Mouse (Mus musculus) forebrain, postnatal 0 days (tissue): ENCODE results near the gene Adora1. TPM values are rescaled to one million over a fixed set of nuclear protein-coding genes. Genes with fewer than 3 reads are reported as not detected.
A peak's percentile ranks its signal among the peaks of the same experiment; 100 is the strongest.

Source experiments
- ATAC-seq: fragments of 200-750 bp; cut with Nextera tagmentation; 2 replicates; pipeline ENCODE4 v1.8.0; 2017; ENCODE audit warnings: mild to moderate bottlenecking, moderate library complexity
- DNase-seq: peaks from one replicate; pipeline ENCODE4 v3.0.0-alpha.2; 2015
- H3K27ac ChIP-seq: fragments of 300-500 bp; sonication (generic); 2 replicates; pipeline ENCODE4 v1.5.1; 2014; ENCODE audit warnings: low read depth, mild to moderate bottlenecking, antibody characterized with exemption, low read length, moderate library complexity, mixed read lengths
- H3K27me3 ChIP-seq: fragments of 300-500 bp; sonication (generic); 2 replicates; pipeline ENCODE4 v1.6.1; 2014; ENCODE audit warnings: mild to moderate bottlenecking, low read length, mixed read lengths; ENCODE audit not compliant: insufficient read depth
- H3K36me3 ChIP-seq: fragments of 300-500 bp; sonication (generic); 2 replicates; pipeline ENCODE4 v1.6.1; 2014; ENCODE audit warnings: mild to moderate bottlenecking, moderate library complexity; ENCODE audit not compliant: insufficient read depth
- H3K4me1 ChIP-seq: fragments of 300-500 bp; sonication (generic); 2 replicates; pipeline ENCODE4 v1.6.1; 2014; ENCODE audit warnings: antibody characterized with exemption; ENCODE audit not compliant: insufficient read depth
- H3K4me2 ChIP-seq: fragments of 300-500 bp; sonication (generic); 2 replicates; pipeline ENCODE4 v1.6.1; 2014; ENCODE audit warnings: low read depth, mild to moderate bottlenecking, moderate library complexity
- H3K4me3 ChIP-seq: fragments of 300-500 bp; sonication (generic); 2 replicates; pipeline ENCODE4 v1.5.1; 2014; ENCODE audit warnings: low read depth, low read length, mixed read lengths
- H3K9ac ChIP-seq: fragments of 300-500 bp; sonication (generic); 2 replicates; pipeline ENCODE4 v1.6.1; 2014; ENCODE audit warnings: mild to moderate bottlenecking
- H3K9me3 ChIP-seq: fragments of 300-500 bp; sonication (generic); 2 replicates; pipeline ENCODE4 v1.6.1; 2016; ENCODE audit warnings: low read length
- CTCF ChIP-seq: sonication (generic); IDR thresholded peaks from 2 replicates; pipeline ENCODE4 v1.5.1; 2016; ENCODE audit warnings: antibody characterized with exemption, control low read depth, low read depth
- whole genome bisulfite sequencing: fragments of 180-500 bp; shearing (Covaris S2); extraction: QIAGEN DNeasy Blood & Tissue Kit; methylation state at CpG from one replicate; pipeline ENCODE4 v1.1.7; 2014; 5-methylcytosine and 5-hydroxymethylcytosine counted together
- polyA plus RNA-seq: library from polyadenylated mRNA; unstranded; fragments of >200 nt; fragmentation: Nextera tagmentation; extraction: Ambion mirVana; gene quantifications from 2 replicates; pipeline ENCODE4 v1.2.1, GENCODE M21; 2015
- total RNA-seq: library from RNA; depleted of rRNA; stranded (reverse); fragments of >200 nt; gene quantifications from 2 replicates; pipeline ENCODE4 v1.2.3, GENCODE M21; 2014

The Adora1 gene
- total and polyA plus RNA-seq, 2 experiments from 2014 or later, result 37.5 to 38.4 TPM

GRCm38 (mm10) chr1:134246590-134246989 lies 11.4 kb upstream of the Adora1 start:
- 47% methylated on average over 4 of the region's 4 CpGs for whole genome bisulfite sequencing
- Histone ChIP-seq H3K27ac (no peak overlapping the region), H3K4me1 (peaks cover 6% of the 10 kb centered on the region; the same call in 1 of the 2 replicates), H3K4me2 (no peak overlapping the region), H3K4me3 (no peak overlapping the region), H3K9me3 (no peaks in the 10 kb centered on the region), H3K36me3 (no peaks in the 10 kb centered on the region), H3K9ac (no peak overlapping the region), H3K27me3 (no peaks in the 10 kb centered on the region)
- no peak for TF ChIP-seq CTCF
- ATAC-seq (peak; percentile 23; the same call in 1 of the 2 replicates), DNase-seq (peak; percentile 61)

DNA sequence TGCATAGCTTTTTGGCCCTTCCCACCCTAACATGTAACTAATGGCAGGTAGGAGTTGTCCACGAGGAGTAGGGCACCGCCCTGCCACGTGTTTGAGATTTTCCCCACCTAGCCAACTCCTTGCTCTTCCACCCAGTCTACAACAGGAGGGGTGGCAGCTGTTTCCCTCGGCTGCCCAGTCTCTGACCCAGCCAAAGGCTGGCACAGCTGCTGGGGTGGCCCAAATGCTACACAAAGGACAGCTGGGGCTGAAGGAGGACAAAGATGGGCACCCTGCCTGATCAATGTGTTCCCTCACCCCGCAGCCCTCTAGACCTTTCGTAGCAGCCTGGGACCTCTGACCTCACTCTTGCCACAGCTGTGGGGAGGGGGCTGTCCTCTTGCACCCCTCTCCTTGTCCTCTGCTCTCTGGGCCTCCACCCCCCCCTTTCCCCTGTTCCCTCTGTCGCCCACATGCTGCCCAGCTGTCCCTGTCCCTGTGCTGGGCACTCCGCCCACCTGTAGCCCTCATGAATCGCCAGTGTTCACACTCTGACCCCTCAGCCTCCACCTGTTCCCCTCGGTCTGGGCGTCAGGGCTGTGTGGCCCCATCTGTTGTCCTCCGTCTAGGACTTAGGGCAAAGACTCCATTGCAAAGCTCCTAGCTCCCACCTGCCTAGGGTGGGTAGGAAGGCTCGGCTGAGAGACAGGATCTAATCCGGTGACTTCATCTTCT lies 9.9 kb upstream of the Adora1 start:
- Histone ChIP-seq H3K4me3 (no peak overlapping the region), H3K4me2 (no peak overlapping the region), H3K36me3 (no peaks in the 10 kb centered on the region), H3K27ac (no peak overlapping the region), H3K9ac (no peak overlapping the region), H3K9me3 (no peaks in the 10 kb centered on the region), H3K27me3 (no peaks in the 10 kb centered on the region), H3K4me1 (peaks cover 6% of the 10 kb centered on the region; the same call in 1 of the 2 replicates)
- DNase-seq (no peak), ATAC-seq (no peak)
- no peak for TF ChIP-seq CTCF
- 75% methylated on average over 14 of the region's 14 CpGs for WGBS

DNA sequence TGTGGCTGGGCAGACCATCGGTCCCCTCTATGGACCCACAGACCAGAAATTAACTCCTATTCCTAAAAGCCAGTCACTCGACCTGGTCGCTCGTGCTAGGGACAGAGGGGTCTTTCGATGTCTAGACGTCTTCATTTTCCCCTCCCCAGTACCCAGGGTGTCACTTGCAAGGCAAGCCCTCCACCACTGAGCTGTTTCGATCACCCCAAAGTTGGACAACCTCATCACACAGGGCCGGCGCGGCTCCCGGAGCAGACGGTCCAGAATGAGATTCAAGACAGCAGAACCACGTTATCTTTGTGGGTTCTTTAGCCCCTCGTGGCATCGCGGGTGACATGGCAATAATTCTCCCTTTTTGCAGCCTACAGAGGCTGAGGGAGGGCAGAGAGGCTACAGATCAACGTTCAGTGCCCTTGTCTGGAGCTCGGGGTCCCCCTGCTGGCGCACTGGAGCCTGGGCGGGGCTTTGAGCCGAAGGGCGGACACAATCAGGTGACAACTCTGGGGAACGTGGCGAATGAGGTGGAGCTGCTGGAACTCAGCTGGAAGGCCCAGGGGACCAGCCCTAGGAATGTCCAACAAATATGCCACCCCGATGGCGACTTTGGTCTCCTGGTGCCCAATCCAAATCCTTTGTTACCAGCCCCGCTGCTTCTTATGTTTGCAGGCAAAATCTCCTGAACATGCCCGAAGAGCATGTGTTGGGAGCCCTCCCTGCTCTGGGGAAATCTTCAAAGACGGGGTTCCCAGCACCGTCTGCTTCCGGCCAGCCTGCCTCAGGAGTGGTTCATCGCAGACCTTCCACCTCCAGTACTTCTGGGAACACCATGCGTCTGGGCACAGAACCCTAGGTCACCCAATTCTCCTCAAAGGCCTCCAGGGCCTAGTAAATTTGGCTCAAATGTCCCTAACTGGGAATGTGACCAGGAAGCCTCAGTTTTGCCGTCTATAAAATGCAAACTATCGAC lies 9.0 kb upstream of the Adora1 start:
- Histone ChIP-seq H3K36me3 (no peaks in the 10 kb centered on the region), H3K27me3 (no peaks in the 10 kb centered on the region), H3K27ac (no peak overlapping the region), H3K9ac (peak overlapping the region; percentile 7; the same call in 1 of the 2 replicates), H3K4me2 (peak overlapping the region; percentile 47), H3K9me3 (no peaks in the 10 kb centered on the region), H3K4me1 (peaks cover 6% of the 10 kb centered on the region; the same call in 1 of the 2 replicates), H3K4me3 (peak overlapping the region; percentile 2; the same call in 1 of the 2 replicates)
- TF ChIP-seq CTCF, result peak; percentile 96
- DNase-seq, result peak; percentile 90
- 25% methylated on average over 35 of the region's 35 CpGs for WGBS
- ATAC-seq, result peak; percentile 96

- ATAC-seq, result no peak
- DNase-seq, result no peak
- 80% methylated on average over 6 of the region's 6 CpGs for WGBS
- no peak overlapping the region for H3K27ac ChIP-seq
- peaks cover 6% of the 10 kb centered on the region; the same call in 1 of the 2 replicates for H3K4me1 ChIP-seq
- no peak overlapping the region for H3K9ac ChIP-seq
- no peak for TF ChIP-seq CTCF
- no peaks in the 10 kb centered on the region for H3K9me3 ChIP-seq
- no peak overlapping the region for H3K4me2 ChIP-seq
- H3K36me3 ChIP-seq, result no peaks in the 10 kb centered on the region
- H3K27me3 ChIP-seq, result no peaks in the 10 kb centered on the region
- no peak overlapping the region for H3K4me3 ChIP-seq
These were observed 8.3 kb upstream of the Adora1 start for GRCm38 (mm10) chr1:134243505-134243904.

GRCm38 (mm10) chr1:134242286-134242685 lies 7.1 kb upstream of the Adora1 start:
- 73% methylated on average over 2 of the region's 2 CpGs for WGBS
- Histone ChIP-seq H3K4me2 (no peak overlapping the region), H3K4me1 (peaks cover 6% of the 10 kb centered on the region; the same call in 1 of the 2 replicates), H3K27me3 (no peaks in the 10 kb centered on the region), H3K4me3 (no peak overlapping the region), H3K27ac (no peak overlapping the region), H3K9ac (no peak overlapping the region), H3K9me3 (no peaks in the 10 kb centered on the region), H3K36me3 (no peaks in the 10 kb centered on the region)
- TF ChIP-seq CTCF, result no peak
- ATAC-seq (no peak), DNase-seq (no peak)

- no peaks in the 10 kb centered on the region for H3K9me3 ChIP-seq
- H3K36me3 ChIP-seq, result no peaks in the 10 kb centered on the region
- no peak for ATAC-seq
- no peak overlapping the region for H3K27ac ChIP-seq
- H3K9ac ChIP-seq, result no peak overlapping the region
- no peak overlapping the region for H3K4me3 ChIP-seq
- peaks cover 6% of the 10 kb centered on the region; the same call in 1 of the 2 replicates for H3K4me1 ChIP-seq
- TF ChIP-seq CTCF, result no peak
- WGBS, result 65% methylated on average over 8 of the region's 8 CpGs
- DNase-seq, result no peak
- 0 out of 2 replicates have a peak, but pooled peaks cover 3% of the 10 kb centered on the region for H3K27me3 ChIP-seq
- H3K4me2 ChIP-seq, result no peak overlapping the region
These were observed 6.1 kb upstream of the Adora1 start for GRCm38 (mm10) chr1:134241298-134241697.

GRCm38 (mm10) chr1:134240701-134241100 lies 5.5 kb upstream of the Adora1 start:
- no peak overlapping the region for H3K4me2 ChIP-seq

More at GRCm38 (mm10) chr1:134240701-134241100, 5.5 kb upstream of the Adora1 start:
- H3K27me3 ChIP-seq, result 0 out of 2 replicates have a peak, but pooled peaks cover 5% of the 10 kb centered on the region
- no peaks in the 10 kb centered on the region for H3K36me3 ChIP-seq
- peaks cover 6% of the 10 kb centered on the region; the same call in 1 of the 2 replicates for H3K4me1 ChIP-seq
- H3K9me3 ChIP-seq, result no peaks in the 10 kb centered on the region
- WGBS, result 87% methylated on average over 9 of the region's 9 CpGs
- no peak overlapping the region for H3K4me3 ChIP-seq
- no peak overlapping the region for H3K27ac ChIP-seq
- no peak for ATAC-seq
- DNase-seq, result no peak
- H3K9ac ChIP-seq, result no peak overlapping the region
- TF ChIP-seq CTCF, result no peak
